Mouse (Mus musculus): ENCODE results near the gene Dnajb6. TPM values are rescaled to one million over a fixed set of nuclear protein-coding genes. Genes with fewer than 3 reads are reported as not detected.

Gene Dnajb6
- polyA plus RNA-seq, 1 experiment from 2014 or later, result 86.4 TPM

GRCm38 (mm10) chr5:29852376-29852775 is 116.9 kb downstream of the Dnajb6 start:
- Histone ChIP-seq H3K27me3 (replicated peaks) (no peaks in the 10 kb centered on the region), H3K4me2 (no peak overlapping the region), H3K4me1 (no peaks in the 10 kb centered on the region), H3K9me3 (no peaks in the 10 kb centered on the region), H3K27ac (replicated peaks) (no peak overlapping the region), H3K4me3 (no peak overlapping the region), H3K36me3 (no peaks in the 10 kb centered on the region), H3K9ac (no peak overlapping the region)
- ATAC-seq (ENCODE audit: extremely low read depth, insufficient number of reproducible peaks, low FRiP score, low TSS enrichment), result no peak
- 64% methylated on average over 8 of the region's 8 CpGs for WGBS

GRCm38 (mm10) chr5:29853035-29853434 is 117.5 kb downstream of the Dnajb6 start:
- Histone ChIP-seq H3K27ac (replicated peaks) (no peak overlapping the region), H3K9me3 (no peaks in the 10 kb centered on the region), H3K36me3 (no peaks in the 10 kb centered on the region), H3K4me2 (no peak overlapping the region), H3K4me1 (no peaks in the 10 kb centered on the region), H3K4me3 (no peak overlapping the region), H3K9ac (no peak overlapping the region), H3K27me3 (replicated peaks) (no peaks in the 10 kb centered on the region)
- 70% methylated on average over 1 of the region's 1 CpGs for WGBS
- no peak for ATAC-seq (ENCODE audit: extremely low read depth, insufficient number of reproducible peaks, low FRiP score, low TSS enrichment)

GRCm38 (mm10) chr5:29854376-29854775 is 118.9 kb downstream of the Dnajb6 start:
- no peak overlapping the region for H3K9ac ChIP-seq
- no peaks in the 10 kb centered on the region for H3K9me3 ChIP-seq
- no peak for ATAC-seq (ENCODE audit: extremely low read depth, insufficient number of reproducible peaks, low FRiP score, low TSS enrichment)
- no peak overlapping the region for H3K4me3 ChIP-seq
- H3K4me2 ChIP-seq, result no peak overlapping the region
- no peaks in the 10 kb centered on the region for H3K27me3 ChIP-seq (replicated peaks)
- no peak overlapping the region for H3K27ac ChIP-seq (replicated peaks)
- H3K4me1 ChIP-seq, result no peaks in the 10 kb centered on the region
- 71% methylated on average over 5 of the region's 5 CpGs for WGBS
- H3K36me3 ChIP-seq, result no peaks in the 10 kb centered on the region

GRCm38 (mm10) chr5:29854971-29855370 is 119.5 kb downstream of the Dnajb6 start:
- 71% methylated on average over 1 of the region's 1 CpGs for WGBS

GRCm38 (mm10) chr5:29861522-29861921 is 126.0 kb downstream of the Dnajb6 start:
- no peak overlapping the region for H3K9ac ChIP-seq

More at GRCm38 (mm10) chr5:29854971-29855370, 119.5 kb downstream of the Dnajb6 start:
- no peak overlapping the region for H3K4me3 ChIP-seq
- H3K36me3 ChIP-seq, result no peaks in the 10 kb centered on the region
- no peaks in the 10 kb centered on the region for H3K4me1 ChIP-seq
- H3K9me3 ChIP-seq, result no peaks in the 10 kb centered on the region
- ATAC-seq (ENCODE audit: extremely low read depth, insufficient number of reproducible peaks, low FRiP score, low TSS enrichment), result no peak
- H3K4me2 ChIP-seq, result no peak overlapping the region
- no peak overlapping the region for H3K27ac ChIP-seq (replicated peaks)
- H3K9ac ChIP-seq, result no peak overlapping the region
- no peaks in the 10 kb centered on the region for H3K27me3 ChIP-seq (replicated peaks)

GRCm38 (mm10) chr5:29862388-29862787 is 126.9 kb downstream of the Dnajb6 start:
- Histone ChIP-seq H3K4me1 (peaks cover 14% of the 10 kb centered on the region), H3K36me3 (no peaks in the 10 kb centered on the region), H3K4me3 (no peak overlapping the region), H3K9ac (no peak overlapping the region), H3K4me2 (no peak overlapping the region), H3K27ac (replicated peaks) (no peak overlapping the region), H3K9me3 (no peaks in the 10 kb centered on the region), H3K27me3 (replicated peaks) (no peaks in the 10 kb centered on the region)
- ATAC-seq (ENCODE audit: extremely low read depth, insufficient number of reproducible peaks, low FRiP score, low TSS enrichment), result no peak
- WGBS, result 88% methylated on average over 5 of the region's 5 CpGs

More at GRCm38 (mm10) chr5:29861522-29861921, 126.0 kb downstream of the Dnajb6 start:
- Histone ChIP-seq H3K4me3 (no peak overlapping the region), H3K4me1 (peaks cover 14% of the 10 kb centered on the region), H3K4me2 (no peak overlapping the region), H3K27ac (replicated peaks) (no peak overlapping the region; the same call in 1 of the 2 replicates), H3K27me3 (replicated peaks) (no peaks in the 10 kb centered on the region), H3K9me3 (no peaks in the 10 kb centered on the region), H3K36me3 (no peaks in the 10 kb centered on the region)
- no peak for ATAC-seq (ENCODE audit: extremely low read depth, insufficient number of reproducible peaks, low FRiP score, low TSS enrichment)
- 64% methylated on average over 3 of the region's 3 CpGs for WGBS

- H3K27ac ChIP-seq (replicated peaks), result 0 out of 2 replicates have a peak overlapping the region, but pooled peaks have one; percentile 46
- peaks cover 14% of the 10 kb centered on the region for H3K4me1 ChIP-seq
- no peak overlapping the region for H3K4me3 ChIP-seq
- WGBS, result 51% methylated on average over 4 of the region's 4 CpGs
- no peaks in the 10 kb centered on the region for H3K9me3 ChIP-seq
- H3K36me3 ChIP-seq, result no peaks in the 10 kb centered on the region
- ATAC-seq (ENCODE audit: extremely low read depth, insufficient number of reproducible peaks, low FRiP score, low TSS enrichment), result no peak
- H3K4me2 ChIP-seq, result no peak overlapping the region
- no peaks in the 10 kb centered on the region for H3K27me3 ChIP-seq (replicated peaks)
- H3K9ac ChIP-seq, result no peak overlapping the region
These were observed 128.8 kb downstream of the Dnajb6 start for GRCm38 (mm10) chr5:29864291-29864737.

- Histone ChIP-seq H3K9me3 (no peaks in the 10 kb centered on the region), H3K4me2 (no peak overlapping the region), H3K27me3 (replicated peaks) (no peaks in the 10 kb centered on the region), H3K36me3 (no peaks in the 10 kb centered on the region), H3K27ac (replicated peaks) (peak overlapping the region; percentile 42), H3K4me1 (peaks cover 14% of the 10 kb centered on the region), H3K4me3 (no peak overlapping the region), H3K9ac (no peak overlapping the region)
- 62% methylated on average over 4 of the region's 4 CpGs for WGBS
- no peak for ATAC-seq (ENCODE audit: extremely low read depth, insufficient number of reproducible peaks, low FRiP score, low TSS enrichment)
These were observed 129.5 kb downstream of the Dnajb6 start for GRCm38 (mm10) chr5:29864994-29865393.

Other genes with a start within 250 kb of the Dnajb6 start
- 12.3 and 17.1 TPM in 2 replicates for gene Ube3c, start 166.4 kb upstream of the Dnajb6 start, polyA plus RNA-seq (2015; fragmentation: Nextera tagmentation; extraction: Ambion mirVana)
- gene Gm5129, start 248 bp downstream of the Dnajb6 start, polyA plus RNA-seq (2015; fragmentation: Nextera tagmentation; extraction: Ambion mirVana), result not detected in 2 replicates

Measured in heart, embryonic 13.5 days (tissue).